29 mouse cellular contexts compared by ENCODE assay signal in genomic region chr17:30961936-30962592, GRCm38 (mm10). TPM values are rescaled to one million over a fixed set of nuclear protein-coding genes. Genes with fewer than 3 reads are reported as not detected.
A peak's percentile ranks its signal among the peaks of the same experiment; 100 is the strongest.
DNase-seq lines count a peak whose midpoint lies in the region; ATAC-seq lines count a peak whose summit lies in the region.
"Had no signal": no experiment of that assay in that cellular context is flagged by ENCODE, and none has a peak within 500 bp of the region (broad histone marks: within the 10 kb centered on the region; RNA-seq: fewer than 3 reads in every experiment).

No protein-coding gene starts in this region.

- peak; percentile 13 for DNase-seq in thymus, postnatal 14 days
- no peak for DNase-seq in thymus, postnatal 10 days (ENCODE audit: low spot score in 2 of 2)
- DNase-seq in thymus, postnatal 4 days: peak; percentile 29
- DNase-seq in adrenal gland, adult (ENCODE audit: inconsistent age in 2 of 2, low spot score in 1 of 2): no peak
- no peak for DNase-seq in urinary bladder, postnatal 14 days (ENCODE audit: low spot score)
- DNase-seq: adrenal gland, postnatal 14 days; B cell, adult 2 months; cerebellum, adult 18-20 months; forebrain, postnatal 0 days; gastrocnemius, postnatal 10 days; kidney, adult 8-10 months; kidney, postnatal 4 days; layer of hippocampus, postnatal 36 days; liver, embryonic 13.5 days; lung, adult 2 months; right cerebral cortex, adult 18-20 months; spleen, adult 18-20 months had no signal

- peak; percentile 93 for ATAC-seq in CD4-positive, CD25-positive, alpha-beta regulatory T cell, adult 4 months
- ATAC-seq in activated CD4-positive, CD25-positive, alpha-beta regulatory T cell, adult 4 months: peak; percentile 87
- ATAC-seq: forebrain, postnatal 0 days; intestine, embryonic 16.5 days; midbrain, embryonic 13.5 days had no signal

RNA-seq across cellular contexts. Expression of gene Umodl1, which starts 7.6 kb away (rescaled TPM):
- not detected for polyA plus RNA-seq in CD4-positive, CD25-positive, alpha-beta regulatory T cell, adult 4 months (2017; shearing (Covaris generic))
- not detected for polyA plus RNA-seq in activated CD4-positive, CD25-positive, alpha-beta regulatory T cell, adult 4 months (2017; shearing (Covaris generic))
- polyA plus RNA-seq: gonadal fat pad, adult 2 months; heart, embryonic 14.5 days; hindbrain, embryonic 11.5 days; intestine, embryonic 16.5 days; limb, embryonic 15.5 days; macrophage; neural tube, embryonic 11.5 days; stomach, postnatal 0 days; urinary bladder, adult 2 months had no signal

Comparison
In these comparisons a context has a peak if more than half of its experiments do, and no peak if none do; other contexts are left out.
1. DNase-seq: peak in thymus, postnatal 14 days (single experiment) and thymus, postnatal 4 days (single experiment); none in thymus, postnatal 10 days (0 of 2), adrenal gland, adult (0 of 2) and urinary bladder, postnatal 14 days (single experiment).